In the genomic region with DNA sequence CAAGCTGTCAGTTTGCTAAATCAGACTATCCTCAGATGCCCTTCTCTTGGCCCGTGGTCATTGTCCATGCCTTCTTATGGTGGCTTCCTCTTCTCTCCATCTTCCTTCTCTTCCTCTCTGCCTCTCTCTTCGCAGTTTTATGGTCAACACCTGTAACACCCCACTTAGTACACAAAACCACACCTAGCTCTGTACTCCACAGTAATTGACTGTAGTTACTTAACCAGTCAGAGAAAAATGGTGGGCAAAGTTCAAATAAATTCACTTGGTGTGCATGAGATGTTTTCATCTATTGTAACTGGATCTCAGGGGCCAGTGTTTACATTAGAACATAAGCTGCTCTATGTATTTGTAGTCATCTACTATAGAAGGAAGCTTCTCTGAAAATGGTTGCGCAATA, we compare ENCODE assay signal across 26 mouse cellular contexts.
"Had no signal": no experiment of that assay in that cellular context is flagged by ENCODE, and none has a peak within 500 bp of the region (broad histone marks: within the 10 kb centered on the region; RNA-seq: fewer than 3 reads in every experiment).

No protein-coding gene starts in this region.

- H3K4me2 ChIP-seq: heart, embryonic 11.5 days; heart, embryonic 13.5 days; heart, embryonic 15.5 days; hindbrain, embryonic 13.5 days; kidney, embryonic 15.5 days; limb, embryonic 13.5 days; limb, embryonic 15.5 days; liver, embryonic 12.5 days had no signal

- H3K9me3 ChIP-seq: heart, embryonic 13.5 days; heart, embryonic 15.5 days; hindbrain, embryonic 13.5 days; kidney, embryonic 15.5 days; limb, embryonic 13.5 days; limb, embryonic 15.5 days; liver, embryonic 12.5 days had no signal

- DNase-seq: gastrocnemius, postnatal 14 days; gastrocnemius, postnatal 36 days; heart, adult 11 months; heart, adult 2 months; heart, postnatal 14 days; heart, postnatal 36 days; kidney, adult 11 months; kidney, adult 2 months; kidney, adult 9 months; kidney, postnatal 14 days; kidney, postnatal 36 days; layer of hippocampus, adult 9-11 months; left cerebral cortex, postnatal 4 days had no signal

- H3K27ac ChIP-seq: heart, adult 2 months; heart, embryonic 13.5 days; heart, embryonic 15.5 days; hindbrain, embryonic 13.5 days; kidney, embryonic 15.5 days; kidney, postnatal 0 days; layer of hippocampus, adult 2 months; limb, embryonic 13.5 days; limb, embryonic 15.5 days; liver, embryonic 12.5 days; liver, embryonic 14.5 days had no signal

- ATAC-seq: hindbrain, embryonic 16.5 days; inflammation-experienced regulatory T-cells, adult 6 months; liver, embryonic 12.5 days had no signal

- H3K27me3 ChIP-seq: heart, embryonic 13.5 days; heart, embryonic 15.5 days; hindbrain, embryonic 13.5 days; kidney, embryonic 15.5 days; limb, embryonic 13.5 days; limb, embryonic 15.5 days; liver, embryonic 12.5 days had no signal

- H3K4me1 ChIP-seq: heart, embryonic 13.5 days; heart, embryonic 15.5 days; hindbrain, embryonic 13.5 days; kidney, embryonic 15.5 days; limb, embryonic 13.5 days; limb, embryonic 15.5 days; liver, embryonic 12.5 days had no signal

- H3K36me3 ChIP-seq: heart, embryonic 13.5 days; heart, embryonic 15.5 days; hindbrain, embryonic 13.5 days; kidney, embryonic 15.5 days; limb, embryonic 13.5 days; limb, embryonic 15.5 days; liver, embryonic 12.5 days had no signal

- H3K9ac ChIP-seq: heart, embryonic 13.5 days; heart, embryonic 15.5 days; hindbrain, embryonic 13.5 days; kidney, embryonic 15.5 days; limb, embryonic 13.5 days; limb, embryonic 15.5 days; liver, embryonic 12.5 days; liver, embryonic 14.5 days had no signal

- H3K4me3 ChIP-seq: heart, adult 2 months; heart, embryonic 13.5 days; heart, embryonic 15.5 days; hindbrain, embryonic 13.5 days; kidney, embryonic 15.5 days; layer of hippocampus, adult 2 months; limb, embryonic 13.5 days; limb, embryonic 15.5 days; liver, embryonic 12.5 days had no signal
